ENCODE assay signal across 28 mouse cellular contexts in genomic region chr1:59170290-59170689, GRCm38 (mm10). TPM values are rescaled to one million over a fixed set of nuclear protein-coding genes. Genes with fewer than 3 reads are reported as not detected.
DNase-seq lines count a peak whose midpoint lies in the region; ATAC-seq and TF ChIP-seq lines count a peak whose summit lies in the region.
"Had no signal": no experiment of that assay in that cellular context is flagged by ENCODE, and none has a peak within 500 bp of the region (broad histone marks: within the 10 kb centered on the region; RNA-seq: fewer than 3 reads in every experiment).

No protein-coding gene starts in this region.

- H3K4me1 ChIP-seq in midbrain, postnatal 0 days (ENCODE audit: insufficient read depth, low read length), result no peaks in the 10 kb centered on the region
- H3K4me1 ChIP-seq in midbrain, embryonic 14.5 days (ENCODE audit: control insufficient read depth, insufficient read depth, low read length), result no peaks in the 10 kb centered on the region
- H3K4me1 ChIP-seq in stomach, postnatal 0 days (replicated peaks; ENCODE audit: control insufficient read depth, insufficient read depth), result no peaks in the 10 kb centered on the region
- H3K4me1 ChIP-seq: limb, embryonic 12.5 days; midbrain, embryonic 13.5 days; neural tube, embryonic 12.5 days; stomach, embryonic 15.5 days had no signal

- ATAC-seq in midbrain, postnatal 0 days (ENCODE audit: low FRiP score), result no peak
- ATAC-seq in midbrain, embryonic 14.5 days (ENCODE audit: low FRiP score, low TSS enrichment), result no peak
- ATAC-seq in stomach, postnatal 0 days (ENCODE audit: low FRiP score, low TSS enrichment), result no peak
- ATAC-seq: CD4-positive, CD25-positive, alpha-beta regulatory T cell, adult 4 months; forebrain, embryonic 14.5 days; inflammation-experienced regulatory T-cells, adult 6 months; liver, embryonic 12.5 days; midbrain, embryonic 13.5 days had no signal

- peak; percentile 80 for DNase-seq in heart, adult 11 months
- no peak for DNase-seq in heart, postnatal 25 days (ENCODE audit: low spot score)
- DNase-seq in kidney, adult 9 months, result peak; percentile 43
- DNase-seq in kidney, postnatal 14 days, result no peak
- no peak for DNase-seq in midbrain, postnatal 0 days (ENCODE audit: low spot score)
- no peak for DNase-seq in midbrain, embryonic 14.5 days
- DNase-seq in stomach, postnatal 0 days (ENCODE audit: low spot score), result no peak
- no peak for DNase-seq in adrenal gland, adult 18-20 months (ENCODE audit: low spot score in 2 of 2)
- DNase-seq: adrenal gland, adult 2 months; cerebellum, adult 11-12 months; cerebellum, postnatal 14 days; gastrocnemius, postnatal 10 days; heart, postnatal 4 days; lung, adult 2 months; lung, postnatal 36 days; retina, postnatal 1 day; thymus, adult 18-20 months; thymus, postnatal 4 days had no signal

- no peaks in the 10 kb centered on the region for H3K27me3 ChIP-seq in midbrain, postnatal 0 days (ENCODE audit: insufficient read depth, low read length)
- no peaks in the 10 kb centered on the region for H3K27me3 ChIP-seq in midbrain, embryonic 14.5 days (ENCODE audit: control insufficient read depth, insufficient read depth, low read length)
- no peaks in the 10 kb centered on the region for H3K27me3 ChIP-seq in stomach, postnatal 0 days (ENCODE audit: control insufficient read depth, insufficient read depth, low read length)
- H3K27me3 ChIP-seq: limb, embryonic 12.5 days; liver, embryonic 12.5 days; megakaryocyte, embryonic 14.5 days; midbrain, embryonic 13.5 days; neural tube, embryonic 12.5 days; stomach, embryonic 15.5 days had no signal

- no peaks in the 10 kb centered on the region for H3K9me3 ChIP-seq in midbrain, postnatal 0 days (ENCODE audit: low read length)
- H3K9me3 ChIP-seq in midbrain, embryonic 14.5 days (ENCODE audit: control insufficient read depth, low read length), result no peaks in the 10 kb centered on the region
- H3K9me3 ChIP-seq in stomach, postnatal 0 days (ENCODE audit: control insufficient read depth, low read length), result no peaks in the 10 kb centered on the region
- H3K9me3 ChIP-seq: limb, embryonic 12.5 days; liver, embryonic 12.5 days; midbrain, embryonic 13.5 days; neural tube, embryonic 12.5 days; stomach, embryonic 15.5 days had no signal

- intact Hi-C loops in heart, postnatal 25 days (cut with DNase I), result no loop called here

- peaks cover 51% of the 10 kb centered on the region for H3K36me3 ChIP-seq in midbrain, postnatal 0 days (ENCODE audit: insufficient read depth, low read length)
- H3K36me3 ChIP-seq in midbrain, embryonic 14.5 days (ENCODE audit: control insufficient read depth, insufficient read depth, low read length), result peaks cover 78% of the 10 kb centered on the region
- H3K36me3 ChIP-seq in stomach, postnatal 0 days (ENCODE audit: control insufficient read depth, insufficient read depth, low read length), result peaks cover 3% of the 10 kb centered on the region; the same call in 1 of the 2 replicates

- no peak overlapping the region for H3K27ac ChIP-seq in midbrain, postnatal 0 days (ENCODE audit: low read depth, low read length)
- H3K27ac ChIP-seq in midbrain, embryonic 14.5 days (replicated peaks; ENCODE audit: low read depth, low read length), result no peak overlapping the region
- no peak overlapping the region for H3K27ac ChIP-seq in stomach, postnatal 0 days (replicated peaks)
- H3K27ac ChIP-seq: hindbrain, embryonic 14.5 days; limb, embryonic 12.5 days; liver, embryonic 12.5 days; midbrain, embryonic 13.5 days; neural tube, embryonic 12.5 days; stomach, embryonic 15.5 days had no signal

- 74% methylated on average over 8 of the region's 8 CpGs for WGBS in midbrain, postnatal 0 days
- WGBS in midbrain, embryonic 14.5 days, result 83% methylated on average over 8 of the region's 8 CpGs
- 77% methylated on average over 8 of the region's 8 CpGs for WGBS in stomach, postnatal 0 days

- peak; percentile 19; the same call in 1 of the 2 replicates for TF ChIP-seq CTCF in midbrain, postnatal 0 days (IDR thresholded peaks at IDR 0.05)
- peak; percentile 44 for TF ChIP-seq CTCF in stomach, postnatal 0 days (IDR thresholded peaks at IDR 0.05; ENCODE audit: low read depth)

- H3K4me3 ChIP-seq in midbrain, postnatal 0 days (ENCODE audit: low read depth, low read length), result no peak overlapping the region
- H3K4me3 ChIP-seq in midbrain, embryonic 14.5 days (replicated peaks; ENCODE audit: low read depth, low read length), result no peak overlapping the region
- no peak overlapping the region for H3K4me3 ChIP-seq in stomach, postnatal 0 days (ENCODE audit: low read depth, low read length)
- H3K4me3 ChIP-seq: limb, embryonic 12.5 days; liver, embryonic 12.5 days; megakaryocyte, embryonic 14.5 days; midbrain, embryonic 13.5 days; neural tube, embryonic 12.5 days; stomach, embryonic 15.5 days had no signal

- no peak for TF ChIP-seq EP300 in stomach, postnatal 0 days (optimal IDR thresholded peaks at IDR 0.05)

- H3K9ac ChIP-seq in midbrain, postnatal 0 days (replicated peaks; ENCODE audit: low read length, poor library complexity, severe bottlenecking), result no peak overlapping the region
- no peak overlapping the region for H3K9ac ChIP-seq in midbrain, embryonic 14.5 days (replicated peaks; ENCODE audit: low read length)
- no peak overlapping the region for H3K9ac ChIP-seq in stomach, postnatal 0 days (ENCODE audit: low read length)
- H3K9ac ChIP-seq: hindbrain, embryonic 14.5 days; limb, embryonic 12.5 days; liver, embryonic 12.5 days; midbrain, embryonic 13.5 days; neural tube, embryonic 12.5 days; stomach, embryonic 15.5 days had no signal

- no peak overlapping the region for H3K4me2 ChIP-seq in midbrain, postnatal 0 days (ENCODE audit: low read depth, low read length, poor library complexity, severe bottlenecking)
- no peak overlapping the region for H3K4me2 ChIP-seq in midbrain, embryonic 14.5 days (ENCODE audit: low read length)
- no peak overlapping the region for H3K4me2 ChIP-seq in stomach, postnatal 0 days (replicated peaks; ENCODE audit: low read depth)
- H3K4me2 ChIP-seq: hindbrain, embryonic 14.5 days; limb, embryonic 12.5 days; liver, embryonic 12.5 days; midbrain, embryonic 13.5 days; neural tube, embryonic 12.5 days; stomach, embryonic 15.5 days had no signal

RNA-seq across cellular contexts. Expression of gene Mpp4, which starts 7.1 kb away (rescaled TPM):
- total RNA-seq in heart, postnatal 25 days (2021), result under 1 TPM; 0.08 to 0.23 TPM
- total RNA-seq in midbrain, postnatal 0 days (2014; rRNA removed), result 2.6 and 4.4 TPM in 2 replicates
- polyA plus RNA-seq in midbrain, postnatal 0 days (2015; fragmentation: Nextera tagmentation; extraction: Ambion mirVana), result 0.58 and 0.64 TPM in 2 replicates
- polyA plus RNA-seq in midbrain, embryonic 14.5 days (2014; fragmentation: Nextera tagmentation; extraction: Ambion mirVana), result 0.89 and 1.4 TPM in 2 replicates
- 0.12 and 0.13 TPM in 2 replicates for polyA plus RNA-seq in stomach, postnatal 0 days (2015; fragmentation: Nextera tagmentation; extraction: Ambion mirVana)
- under 1 TPM; 0.17 to 0.38 TPM for total RNA-seq in adrenal gland, adult 18-20 months (2021)
- polyA plus RNA-seq: CD4-positive, CD25-positive, alpha-beta regulatory T cell, adult 4 months had no signal

RNA-seq across cellular contexts. Expression of gene Tmem237, which starts 50.1 kb away (rescaled TPM):
- total RNA-seq in heart, postnatal 25 days (2021), result 1 to 10 TPM; 3.8 to 4.0 TPM
- 28.2 and 37.2 TPM in 2 replicates for total RNA-seq in midbrain, postnatal 0 days (2014; rRNA removed)
- polyA plus RNA-seq in midbrain, postnatal 0 days (2015; fragmentation: Nextera tagmentation; extraction: Ambion mirVana), result 56.9 and 60.4 TPM in 2 replicates
- 24.3 and 48.2 TPM in 2 replicates for polyA plus RNA-seq in midbrain, embryonic 14.5 days (2014; fragmentation: Nextera tagmentation; extraction: Ambion mirVana)
- polyA plus RNA-seq in stomach, postnatal 0 days (2015; fragmentation: Nextera tagmentation; extraction: Ambion mirVana), result 16.4 and 18.3 TPM in 2 replicates
- 10 to 100 TPM; 15.9 to 16.2 TPM for total RNA-seq in adrenal gland, adult 18-20 months (2021)

Comparison
In these comparisons a context has a peak if more than half of its experiments do, and no peak if none do; other contexts are left out.
1. DNase-seq: peak in heart, adult 11 months (single experiment) and kidney, adult 9 months (single experiment); none in heart, postnatal 25 days (single experiment), kidney, postnatal 14 days (single experiment), midbrain, postnatal 0 days (single experiment), midbrain, embryonic 14.5 days (single experiment), stomach, postnatal 0 days (single experiment) and adrenal gland, adult 18-20 months (0 of 2).